Mouse (Mus musculus) urinary bladder, adult 2 months (tissue): ENCODE measurements around the gene Olfml2b. TPM values are rescaled to one million over a fixed set of nuclear protein-coding genes. Genes with fewer than 3 reads are reported as not detected.

Source experiments
- DNase-seq: peaks from one replicate; pipeline ENCODE4 v3.0.0; 2022; ENCODE audit warnings: low spot score
- polyA plus RNA-seq: library from polyadenylated mRNA; depleted of rRNA; stranded (reverse); fragments of >200 nt; gene quantifications from 2 replicates; pipeline ENCODE4 v1.2.3, GENCODE M21; 2012; rRNA removed

The Olfml2b gene
- polyA plus RNA-seq, 1 experiment, result 37.8 TPM

DNA sequence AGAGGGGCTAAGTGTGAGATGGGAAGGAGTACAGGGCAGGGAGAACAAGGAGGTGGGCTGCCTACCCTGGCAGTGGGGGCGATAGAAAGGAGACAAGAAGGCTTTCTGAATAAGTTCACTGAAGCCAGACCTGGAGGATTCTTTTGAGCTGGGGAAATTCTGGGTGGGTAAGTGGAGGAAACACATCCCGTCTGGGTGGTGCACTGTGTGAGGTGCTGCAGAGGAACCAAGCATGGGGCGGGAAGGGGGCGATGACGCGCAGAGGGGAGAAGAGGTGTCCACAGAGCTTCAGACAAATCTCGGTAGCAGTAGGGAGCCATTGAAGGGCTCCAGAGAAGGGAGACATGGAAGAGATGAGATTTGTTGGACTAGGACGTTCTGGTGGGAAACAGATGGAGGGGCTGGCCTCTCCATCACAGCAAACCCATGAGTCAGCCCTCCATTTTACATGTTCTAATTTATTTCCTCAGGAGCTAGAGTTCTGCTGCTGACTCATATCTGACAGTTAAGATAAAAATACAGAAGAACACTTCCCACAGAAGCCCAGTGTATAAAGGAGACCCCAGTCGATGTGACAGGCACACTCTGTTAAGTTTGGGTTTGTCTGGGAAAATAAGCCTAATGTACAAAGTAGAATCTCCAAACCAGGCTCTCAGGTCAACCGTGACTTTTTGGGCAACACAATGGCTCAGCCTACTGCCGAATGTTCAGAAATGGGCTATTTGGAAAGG lies 87.7 kb downstream of the Olfml2b start:
- DNase-seq, result no peak

Other genes starting within 250 kb of the Olfml2b start
- gene Nos1ap, start 54.7 kb upstream of the Olfml2b start, polyA plus RNA-seq, result 7.8 and 10.8 TPM in 2 replicates
- 12.6 and 14.3 TPM in 2 replicates for gene Atf6, start 223.2 kb downstream of the Olfml2b start, polyA plus RNA-seq
- 0.81 and 1.0 TPM in 2 replicates for gene Gm26620, start 240.5 kb downstream of the Olfml2b start, polyA plus RNA-seq
- 25.4 and 29.1 TPM in 2 replicates for gene Dusp12, start 241.0 kb downstream of the Olfml2b start, polyA plus RNA-seq